Comparison of ENCODE assay signal across 11 mouse cellular contexts in genomic region chr3:50628092-50628696, GRCm38 (mm10).
DNase-seq lines count a peak whose midpoint lies in the region; TF ChIP-seq lines count a peak whose summit lies in the region.
"Had no signal": no experiment of that assay in that cellular context is flagged by ENCODE, and none has a peak within 500 bp of the region (broad histone marks: within the 10 kb centered on the region; RNA-seq: fewer than 3 reads in every experiment).

No protein-coding gene starts in this region.

- peak overlapping the region; percentile 41 for H3K4me3 ChIP-seq in bone marrow, adult 2 months (replicated peaks; ENCODE audit: control insufficient read depth, low read depth, low read length)
- H3K4me3 ChIP-seq: embryonic facial prominence, embryonic 12.5 days; limb, embryonic 12.5 days; midbrain, embryonic 12.5 days had no signal

- no peak for TF ChIP-seq CTCF in bone marrow, adult 2 months (IDR thresholded peaks at IDR 0.05; ENCODE audit: control insufficient read depth, insufficient read depth, low read length)

- intact Hi-C loops in heart, postnatal 14 days (cut with DNase I): no loop called here
- intact Hi-C loops in left cerebral cortex, postnatal 36 days (cut with DNase I): no loop called here

- H3K4me1 ChIP-seq in bone marrow, adult 2 months (ENCODE audit: control insufficient read depth, insufficient read depth, low read length): no peaks in the 10 kb centered on the region; the same call in 1 of the 2 replicates
- H3K4me1 ChIP-seq: embryonic facial prominence, embryonic 12.5 days; limb, embryonic 12.5 days; midbrain, embryonic 12.5 days had no signal

- 9% methylated on average over 9 of the region's 9 CpGs for WGBS in bone marrow, adult 2 months

- DNase-seq in heart, postnatal 14 days: peak; percentile 3 to 10
- DNase-seq in heart, adult 9 months (ENCODE audit: low spot score in 2 of 2): no peak
- DNase-seq in B cell, adult 2 months: peak; percentile 56 to 57
- DNase-seq in monocyte, adult 2 months (ENCODE audit: low read depth in 1 of 2, low spot score in 2 of 2): peak; percentile 44 to 69
- DNase-seq in left cerebral cortex, postnatal 36 days (ENCODE audit: low spot score in 2 of 2): no peak
- no peak for DNase-seq in ovary, postnatal 14 days (ENCODE audit: low spot score)
- DNase-seq in adrenal gland, postnatal 10 days: no peak

- TF ChIP-seq POLR2A in bone marrow, adult 2 months (IDR thresholded peaks at IDR 0.05; ENCODE audit: borderline replicate concordance, control insufficient read depth, low read depth, low read length): no peak

- H3K27ac ChIP-seq in bone marrow, adult 2 months (ENCODE audit: control insufficient read depth, insufficient read depth, low read depth, low read length, poor library complexity): no peak overlapping the region
- H3K27ac ChIP-seq: embryonic facial prominence, embryonic 12.5 days; limb, embryonic 12.5 days; midbrain, embryonic 12.5 days had no signal

Comparison
In these comparisons a context has a peak if more than half of its experiments do, and no peak if none do; other contexts are left out.
1. DNase-seq: peak in heart, postnatal 14 days (2 of 2), B cell, adult 2 months (2 of 2) and monocyte, adult 2 months (2 of 2); none in heart, adult 9 months (0 of 2), left cerebral cortex, postnatal 36 days (0 of 2), ovary, postnatal 14 days (single experiment) and adrenal gland, postnatal 10 days (single experiment).